Mouse (Mus musculus) myocyte (in vitro differentiated cells): Measurements from ENCODE around the gene Rnf7. TPM values are rescaled to one million over a fixed set of nuclear protein-coding genes. Genes with fewer than 3 reads are reported as not detected.
"Not testable (repeated sequence)": the region's sequence is repeated elsewhere in the genome, so short reads cannot be mapped to it uniquely, and the experiment has no call there.

Experiments used
- H3K27me3 ChIP-seq: one replicate; pipeline ENCODE4 v1.6.1; 2011; ENCODE audit not compliant: control insufficient read depth, insufficient read depth, insufficient read length
- H3K36me3 ChIP-seq: one replicate; pipeline ENCODE4 v1.6.1; 2011; ENCODE audit not compliant: control insufficient read depth, insufficient read depth
- H3K4me2 ChIP-seq: one replicate; pipeline ENCODE4 v1.6.1; 2011; ENCODE audit warnings: low read depth, control low read depth
- H3K4me3 ChIP-seq: one replicate; pipeline ENCODE4 v1.5.1; 2011; ENCODE audit warnings: mild to moderate bottlenecking, control low read depth, moderate library complexity
- H3K79me2 ChIP-seq: one replicate; pipeline ENCODE4 v1.6.1; 2011; ENCODE audit not compliant: control insufficient read depth, insufficient read depth
- H3ac ChIP-seq: one replicate; pipeline ENCODE4 v1.6.1; 2011; ENCODE audit not compliant: control insufficient read depth, insufficient read length
- CEBPB ChIP-seq: IDR thresholded peaks from 2 replicates; pipeline ENCODE4 v1.6.1; 2011; ENCODE audit warnings: mild to moderate bottlenecking, moderate library complexity; ENCODE audit not compliant: poor library complexity, insufficient read depth, severe bottlenecking
- E2F4 ChIP-seq: IDR thresholded peaks from one replicate; pipeline ENCODE4 v1.6.1; 2011; ENCODE audit warnings: mild to moderate bottlenecking, control low read depth, moderate library complexity; ENCODE audit not compliant: insufficient read depth
- MAX ChIP-seq: IDR thresholded peaks from one replicate; pipeline ENCODE4 v1.6.1; 2011; ENCODE audit warnings: low read depth, mild to moderate bottlenecking, control low read depth
- MYOD1 ChIP-seq, 3 experiments: IDR thresholded peaks; one replicate each; pipeline ENCODE4 v1.6.1; 2011; ENCODE audit warnings: control low read depth in 2 of 3, low read depth in 2 of 3, mild to moderate bottlenecking in 2 of 3, moderate library complexity in 1 of 3; ENCODE audit not compliant: insufficient read length in 2 of 3, control insufficient read depth in 1 of 3
- MYOG ChIP-seq, 3 experiments: IDR thresholded peaks; one replicate each; pipeline ENCODE4 v1.6.1; 2011; ENCODE audit warnings: control low read depth in 2 of 3, low read depth in 2 of 3, mild to moderate bottlenecking in 2 of 3; ENCODE audit not compliant: insufficient read length in 2 of 3, control insufficient read depth in 1 of 3, insufficient read depth in 1 of 3
- POLR2A ChIP-seq: IDR thresholded peaks from one replicate; pipeline ENCODE4 v1.6.1; 2011; ENCODE audit warnings: low read depth, mild to moderate bottlenecking, control low read depth, moderate library complexity; ENCODE audit not compliant: insufficient read length
- POLR2AphosphoS2 ChIP-seq: IDR thresholded peaks from one replicate; pipeline ENCODE4 v1.6.1; 2011; ENCODE audit warnings: low read depth, control low read depth; ENCODE audit not compliant: insufficient read length
- REST ChIP-seq: IDR thresholded peaks from one replicate; pipeline ENCODE4 v1.6.1; 2011; ENCODE audit warnings: mild to moderate bottlenecking, control low read depth, moderate library complexity; ENCODE audit not compliant: insufficient read depth, insufficient read length
- SRF ChIP-seq: IDR thresholded peaks from one replicate; pipeline ENCODE4 v1.6.1; 2011; ENCODE audit warnings: low read depth; ENCODE audit not compliant: control insufficient read depth, insufficient read length
- TCF12 ChIP-seq: IDR thresholded peaks from one replicate; pipeline ENCODE4 v1.6.1; 2011; ENCODE audit warnings: mild to moderate bottlenecking, control low read depth; ENCODE audit not compliant: poor library complexity, insufficient read depth, severe bottlenecking
- TCF3 ChIP-seq: IDR thresholded peaks from one replicate; pipeline ENCODE4 v1.6.1; 2011; ENCODE audit warnings: low read depth, control low read depth; ENCODE audit not compliant: insufficient read length
- USF1 ChIP-seq: IDR thresholded peaks from one replicate; pipeline ENCODE4 v1.6.1; 2011; ENCODE audit warnings: low read depth, mild to moderate bottlenecking, control low read depth, moderate library complexity
- polyA plus RNA-seq: library from polyadenylated mRNA; unstranded; fragments of >200 nt; fragmentation: generic; extraction: Trizol; gene quantifications from one replicate; pipeline ENCODE4 v1.2.1, GENCODE M21; 2012; ENCODE audit warnings: missing spikeins

Gene Rnf7
- polyA plus RNA-seq, 1 experiment, result 221 TPM

DNA sequence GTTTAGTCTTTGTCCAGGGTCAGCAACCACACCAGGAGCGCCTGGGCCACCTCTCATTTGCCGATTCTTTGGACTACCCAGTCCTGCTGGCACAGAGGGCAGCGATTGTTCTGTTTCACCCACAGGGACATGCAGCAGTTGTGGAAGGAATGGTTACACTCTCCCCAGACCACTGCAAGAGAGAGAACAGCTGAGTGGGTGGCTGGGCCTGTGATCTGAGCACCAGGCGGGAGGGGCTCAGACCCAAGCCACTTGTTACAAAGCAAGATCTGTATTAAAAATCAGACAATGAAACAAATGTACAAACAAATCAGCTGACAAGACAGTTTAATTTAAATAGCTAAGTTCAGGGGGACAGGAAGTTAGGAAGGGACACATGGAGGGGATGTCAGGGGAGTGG, 6.8 kb downstream of the Rnf7 start:
- TF ChIP-seq MYOD1 (IDR thresholded peaks at IDR 0.05; ENCODE audit: control insufficient read depth in 1 of 3, insufficient read length in 2 of 3, low read depth in 2 of 3) (peak in 2 of 3 experiments; percentile 2 to 37), MYOG (IDR thresholded peaks at IDR 0.05; ENCODE audit: control insufficient read depth in 1 of 3, insufficient read depth in 1 of 3, insufficient read length in 2 of 3, low read depth in 2 of 3) (peak in 2 of 3 experiments; percentile 28 to 74), TCF12 (peak; percentile 6)
- Histone ChIP-seq H3K79me2 (peaks cover 34% of the 10 kb centered on the region), H3K36me3 (peaks cover 21% of the 10 kb centered on the region)
- H3K4me2 ChIP-seq, H3K4me3 ChIP-seq, H3ac ChIP-seq, H3K27me3 ChIP-seq: not testable (repeated sequence)

GRCm38 (mm10) chr9:96470266-96470974, 8.1 kb downstream of the Rnf7 start:
- Histone ChIP-seq H3K79me2 (peaks cover 22% of the 10 kb centered on the region), H3K36me3 (peaks cover 21% of the 10 kb centered on the region), H3ac (no peak overlapping the region), H3K4me3 (no peak overlapping the region), H3K27me3 (no peaks in the 10 kb centered on the region), H3K4me2 (no peak overlapping the region)
- TF ChIP-seq POLR2A (no peak), USF1 (no peak), TCF12 (no peak), REST (no peak), MYOG (IDR thresholded peaks at IDR 0.05; ENCODE audit: control insufficient read depth in 1 of 3, insufficient read depth in 1 of 3, insufficient read length in 2 of 3, low read depth in 2 of 3) (no peak), MAX (no peak), SRF (no peak), CEBPB (no peak), TCF3 (no peak), POLR2AphosphoS2 (no peak), E2F4 (no peak), MYOD1 (IDR thresholded peaks at IDR 0.05; ENCODE audit: control insufficient read depth in 1 of 3, insufficient read length in 2 of 3, low read depth in 2 of 3) (no peak)

GRCm38 (mm10) chr9:96469556-96470265, 8.8 kb downstream of the Rnf7 start:
- H3K4me3 ChIP-seq, result no peak overlapping the region
- peaks cover 15% of the 10 kb centered on the region for H3K79me2 ChIP-seq
- TF ChIP-seq MYOG (IDR thresholded peaks at IDR 0.05; ENCODE audit: control insufficient read depth in 1 of 3, insufficient read depth in 1 of 3, insufficient read length in 2 of 3, low read depth in 2 of 3), result no peak
- no peak for TF ChIP-seq MAX
- no peak for TF ChIP-seq E2F4
- TF ChIP-seq REST, result no peak
- no peak for TF ChIP-seq TCF3
- TF ChIP-seq USF1, result no peak
- no peak for TF ChIP-seq POLR2A
- TF ChIP-seq MYOD1 (IDR thresholded peaks at IDR 0.05; ENCODE audit: control insufficient read depth in 1 of 3, insufficient read length in 2 of 3, low read depth in 2 of 3), result no peak
- no peak for TF ChIP-seq POLR2AphosphoS2
- no peak overlapping the region for H3K4me2 ChIP-seq
- H3K27me3 ChIP-seq, result no peaks in the 10 kb centered on the region
- peaks cover 21% of the 10 kb centered on the region for H3K36me3 ChIP-seq
- no peak overlapping the region for H3ac ChIP-seq

GRCm38 (mm10) chr9:96463708-96464107, 14.8 kb downstream of the Rnf7 start:
- Histone ChIP-seq H3K36me3 (peaks cover 12% of the 10 kb centered on the region), H3K4me2 (no peak overlapping the region), H3K4me3 (no peak overlapping the region), H3K79me2 (no peaks in the 10 kb centered on the region), H3K27me3 (no peaks in the 10 kb centered on the region), H3ac (no peak overlapping the region)
- TF ChIP-seq MAX (no peak), POLR2A (no peak)

DNA sequence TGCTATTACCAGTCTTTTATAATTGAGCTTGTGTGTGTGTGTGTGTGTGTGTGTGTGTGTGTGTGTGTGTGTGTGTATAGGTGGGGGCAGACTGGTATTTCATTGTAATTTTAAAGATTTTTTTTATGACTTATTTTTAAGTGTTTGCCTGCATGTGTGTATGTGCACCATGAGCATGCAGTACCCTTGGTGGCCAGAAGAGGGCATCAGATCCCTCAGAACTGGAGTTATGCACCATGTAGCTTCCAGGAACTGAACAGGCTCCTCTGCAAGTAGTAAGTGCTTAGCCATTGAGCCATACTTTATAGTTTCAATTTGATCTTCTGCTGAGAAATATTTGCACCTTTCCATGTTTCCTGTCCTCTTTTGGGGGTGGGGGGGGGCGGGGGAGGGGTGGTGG, 16.9 kb downstream of the Rnf7 start:
- peaks cover 6% of the 10 kb centered on the region for H3K36me3 ChIP-seq
- TF ChIP-seq CEBPB (no peak), TCF12 (no peak), MYOG (IDR thresholded peaks at IDR 0.05; ENCODE audit: control insufficient read depth in 1 of 3, insufficient read depth in 1 of 3, insufficient read length in 2 of 3, low read depth in 2 of 3) (no peak), POLR2A (no peak), MAX (no peak), MYOD1 (IDR thresholded peaks at IDR 0.05; ENCODE audit: control insufficient read depth in 1 of 3, insufficient read length in 2 of 3, low read depth in 2 of 3) (no peak), REST (no peak), USF1 (no peak), POLR2AphosphoS2 (no peak), E2F4 (no peak), SRF (no peak), TCF3 (no peak)
- no peak overlapping the region for H3K4me2 ChIP-seq
- H3K79me2 ChIP-seq, result no peaks in the 10 kb centered on the region
- H3K27me3 ChIP-seq, result no peaks in the 10 kb centered on the region
- no peak overlapping the region for H3K4me3 ChIP-seq
- H3ac ChIP-seq, result no peak overlapping the region
